Mouse (Mus musculus): ENCODE results near the gene Aldob.

Aldob gene

DNA sequence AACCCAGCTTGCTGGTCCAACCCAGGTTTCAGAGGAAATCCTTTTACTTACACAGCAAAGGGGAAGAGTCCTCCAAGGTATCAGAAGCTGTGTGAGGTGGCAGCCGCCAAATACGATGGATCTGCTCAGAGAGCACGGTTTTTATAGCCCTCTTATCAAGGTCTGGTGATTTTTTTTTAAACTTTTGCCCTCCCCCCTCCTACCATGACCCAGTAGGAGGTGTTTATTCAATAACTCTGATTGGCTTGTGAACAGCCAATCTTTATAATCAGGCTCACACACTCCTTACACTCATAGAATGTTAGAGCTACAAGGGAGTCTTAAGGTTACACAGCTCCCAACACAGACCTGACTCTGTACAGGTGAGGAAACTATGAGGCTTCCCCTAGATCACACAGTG lies at the start of gene Aldob:
Aldob (minus strand) TSS at position 164 of the 400 bp plus-strand sequence.
- DNase-seq (ENCODE audit: low read depth, low spot score) = no peak

DNA sequence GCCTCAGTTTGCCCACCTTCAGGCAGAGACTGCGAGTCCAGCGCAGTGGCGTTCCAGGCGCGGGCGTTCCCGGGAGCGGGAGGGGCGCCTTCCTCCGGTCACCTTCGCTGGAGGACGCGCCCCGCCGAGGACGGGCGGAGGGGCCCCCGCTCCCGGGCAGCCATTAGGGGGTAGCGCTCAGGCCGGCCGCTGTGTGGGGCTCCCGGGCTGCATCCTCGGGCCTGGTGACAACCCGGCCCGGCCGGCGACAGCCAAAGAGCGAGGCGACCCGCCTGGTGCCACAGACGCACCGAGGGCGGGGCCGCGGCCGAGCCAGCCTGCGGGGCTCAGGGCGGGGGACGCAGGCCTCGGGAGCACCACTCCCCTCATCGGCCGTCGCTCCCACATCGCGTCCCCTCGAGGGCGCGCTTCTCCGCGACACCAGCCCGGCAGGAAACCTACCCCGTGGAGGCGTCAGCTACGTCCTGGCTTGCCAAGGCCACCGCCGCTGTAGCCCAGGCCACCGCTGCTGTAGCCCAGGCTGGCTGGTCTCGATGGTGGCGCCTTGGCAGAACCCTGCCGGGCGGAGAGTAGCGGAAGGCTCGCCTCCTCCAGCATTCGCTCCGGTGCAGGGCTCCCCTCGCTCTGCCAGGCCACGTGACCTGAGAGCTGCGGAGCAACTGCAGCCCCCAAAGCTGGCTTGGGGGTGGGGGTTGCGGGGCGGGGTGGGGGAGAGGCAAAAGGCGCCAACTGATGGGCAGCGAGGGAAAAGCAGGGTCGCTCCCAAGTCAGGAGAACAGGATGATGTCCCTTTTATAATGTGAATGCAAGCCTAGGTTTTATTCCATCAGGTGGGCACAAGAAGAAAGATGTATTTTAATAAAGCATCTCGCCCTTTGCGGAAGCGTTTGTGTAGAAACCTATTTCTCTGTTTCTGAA lies 48.1 kb upstream of the Aldob start, which contains the start of gene Tmem246:
Tmem246 (minus strand) TSS at position 694 of the 918 bp plus-strand sequence.
- DNase-seq (ENCODE audit: low read depth, low spot score) = peak; percentile 24

DNA sequence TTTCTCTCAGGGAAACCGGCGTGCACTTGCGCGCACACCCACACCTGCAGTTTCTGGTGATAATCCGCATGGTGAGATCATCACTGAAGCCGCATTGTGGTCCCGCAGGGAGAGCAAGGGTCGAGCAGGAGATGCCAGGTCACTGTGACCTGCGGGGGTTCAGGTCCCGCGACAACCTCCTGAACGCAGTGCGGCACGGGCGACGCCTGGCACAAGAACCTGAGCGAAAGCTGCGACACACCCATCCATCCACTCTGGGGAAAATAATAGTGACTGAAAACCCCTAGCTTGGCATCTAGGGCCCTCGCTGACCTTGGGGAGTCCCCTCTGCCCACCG lies 47.5 kb upstream of the Aldob start:
- no peak for DNase-seq (ENCODE audit: low read depth, low spot score)

DNA sequence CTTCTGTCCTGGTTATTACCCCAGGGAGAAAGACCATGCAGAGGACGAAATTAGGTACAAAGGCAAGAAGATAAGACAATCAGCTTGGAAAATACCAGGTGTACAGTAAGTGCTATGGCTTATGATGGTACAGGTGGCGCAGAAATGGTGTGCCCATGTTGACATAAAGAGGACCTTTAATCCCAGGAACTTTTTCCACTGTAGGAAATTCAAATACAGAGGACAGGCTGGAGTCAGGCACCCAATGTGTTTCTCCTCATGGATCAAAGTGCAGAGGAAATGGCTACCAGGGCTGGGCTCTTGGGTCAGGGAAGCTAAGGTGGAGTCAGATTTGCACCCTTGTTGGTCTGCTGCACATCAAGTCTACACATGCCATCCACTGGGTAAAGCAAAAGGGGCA lies 40.8 kb upstream of the Aldob start:
- DNase-seq (ENCODE audit: low read depth, low spot score) = no peak

DNA sequence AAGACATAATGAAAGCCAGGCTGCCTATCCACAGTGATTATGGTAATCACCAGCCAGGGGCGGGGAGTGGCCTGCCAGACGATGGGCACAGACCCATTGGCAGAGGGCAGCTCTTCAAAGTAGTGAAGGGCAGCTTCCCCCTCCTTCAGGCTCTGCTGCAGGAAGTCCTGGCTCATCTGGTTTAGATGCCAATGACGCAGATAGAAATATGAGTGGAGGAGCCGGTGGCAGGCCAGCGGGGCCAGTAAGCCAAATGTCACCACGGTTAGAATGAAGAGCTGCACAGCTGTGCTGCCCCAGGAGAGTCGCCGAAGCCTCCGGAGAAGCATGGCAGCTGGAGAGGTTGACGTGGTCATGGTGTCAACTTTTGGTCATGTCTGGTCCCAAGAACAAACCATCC lies 37.5 kb upstream of the Aldob start:
- no peak for DNase-seq (ENCODE audit: low read depth, low spot score)

DNA sequence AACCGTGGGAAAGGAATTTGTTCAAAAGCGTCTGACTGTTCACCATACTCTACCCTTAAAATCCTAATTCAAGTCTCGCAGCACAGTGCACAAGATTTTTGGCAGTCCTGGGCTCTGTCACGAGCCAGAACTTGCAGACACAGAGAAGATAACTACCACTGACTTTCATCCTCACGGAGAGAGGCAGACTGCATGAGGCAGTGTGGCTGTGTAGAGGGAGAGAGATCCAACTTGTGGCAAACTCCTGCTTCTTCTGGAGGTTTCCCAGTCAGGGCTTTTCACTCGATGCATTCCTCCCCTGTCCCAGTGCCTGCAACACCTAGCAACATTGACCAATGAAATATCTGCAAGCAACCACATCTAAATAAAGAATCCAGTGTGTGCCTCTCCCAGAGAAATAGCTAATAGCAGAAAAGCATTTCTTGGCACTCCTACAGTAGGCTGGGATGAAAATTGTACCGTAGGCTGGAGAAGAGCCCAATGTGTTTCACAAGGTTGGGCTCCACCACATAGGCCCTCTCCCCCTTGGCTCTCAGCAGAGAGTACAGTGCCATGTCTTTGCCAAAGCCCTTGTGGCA lies 36.3 kb upstream of the Aldob start:
- DNase-seq (ENCODE audit: low read depth, low spot score) = no peak

DNA sequence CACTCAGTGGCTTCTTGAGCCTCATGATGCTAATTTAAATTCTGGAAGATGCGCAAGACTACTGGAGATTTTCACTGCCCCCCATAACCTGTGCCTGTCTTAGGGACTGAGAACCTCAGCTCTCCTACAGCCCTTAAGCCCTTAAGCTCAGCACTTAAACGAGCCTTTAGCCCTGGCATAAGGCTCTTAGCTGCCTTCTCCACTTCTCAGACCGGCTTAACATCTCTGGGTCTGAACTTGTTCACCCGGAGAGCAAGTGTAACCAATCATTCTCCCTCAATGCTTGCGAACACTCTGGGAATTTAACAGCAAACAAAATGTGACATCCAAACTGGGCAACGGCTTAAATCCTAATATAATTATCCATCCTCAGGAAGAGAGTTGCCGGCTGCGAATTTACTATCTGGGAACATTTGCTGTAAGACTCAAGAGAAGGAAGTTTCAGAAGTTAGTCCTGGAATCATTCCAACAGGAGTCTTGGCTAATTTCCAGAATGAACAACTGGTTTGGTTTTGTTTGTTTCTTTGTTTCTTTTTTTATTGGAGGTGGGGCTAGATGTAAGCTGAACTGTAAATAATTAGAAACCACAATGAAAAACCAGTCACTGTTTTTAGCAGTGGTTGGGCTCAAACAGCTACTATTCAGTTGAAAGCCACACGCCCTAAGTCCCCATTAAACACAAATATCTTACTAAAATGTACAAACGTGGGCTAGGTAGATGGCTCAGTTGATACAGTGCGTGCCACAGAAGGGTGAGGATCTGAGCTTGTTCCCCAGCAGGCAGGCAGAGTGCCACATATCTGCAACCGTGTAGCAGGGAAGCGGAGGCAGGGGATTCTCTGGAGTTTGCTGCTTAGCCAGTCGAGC lies 34.9 kb upstream of the Aldob start:
- no peak for DNase-seq (ENCODE audit: low read depth, low spot score)

DNA sequence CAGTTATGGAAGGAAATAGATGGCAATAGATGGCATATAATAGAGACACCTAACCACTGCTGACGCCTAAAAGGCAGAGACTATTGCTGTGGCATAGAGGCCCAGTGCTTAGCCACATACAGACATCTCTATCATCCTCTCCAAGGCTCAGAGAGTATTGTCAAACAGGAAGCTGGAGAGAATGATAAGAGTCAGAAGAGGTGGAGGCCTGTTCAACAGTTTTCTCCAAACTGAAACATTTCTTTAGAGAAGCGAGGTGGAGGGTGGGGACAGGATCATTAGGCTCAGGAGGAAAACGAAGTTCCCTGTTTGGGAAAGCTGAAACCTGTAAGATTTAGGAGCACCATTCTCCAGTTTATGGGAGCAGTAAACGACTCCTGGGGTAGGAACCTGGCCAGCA lies 31.9 kb upstream of the Aldob start:
- no peak for DNase-seq (ENCODE audit: low read depth, low spot score)

DNA sequence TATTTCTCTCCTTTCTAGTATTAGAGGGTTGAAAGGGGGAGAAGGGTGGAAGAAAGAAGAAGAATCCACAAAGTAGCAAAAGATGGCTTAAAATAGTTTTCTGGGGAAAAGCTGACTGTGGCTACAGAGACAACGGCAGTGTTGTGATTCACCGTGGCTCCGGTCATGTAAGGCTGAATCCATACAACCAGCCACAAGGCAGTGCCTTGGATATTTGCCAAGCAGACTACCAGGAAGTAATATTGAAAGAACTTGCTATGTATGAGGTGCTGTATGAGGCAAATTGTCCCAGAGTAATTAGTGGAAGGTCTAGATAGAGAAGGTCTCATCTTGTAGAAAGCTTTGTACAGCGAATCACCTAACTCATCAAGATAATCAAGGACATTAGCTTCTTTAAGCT lies 22.8 kb upstream of the Aldob start:
- DNase-seq (ENCODE audit: low read depth, low spot score) = no peak

DNA sequence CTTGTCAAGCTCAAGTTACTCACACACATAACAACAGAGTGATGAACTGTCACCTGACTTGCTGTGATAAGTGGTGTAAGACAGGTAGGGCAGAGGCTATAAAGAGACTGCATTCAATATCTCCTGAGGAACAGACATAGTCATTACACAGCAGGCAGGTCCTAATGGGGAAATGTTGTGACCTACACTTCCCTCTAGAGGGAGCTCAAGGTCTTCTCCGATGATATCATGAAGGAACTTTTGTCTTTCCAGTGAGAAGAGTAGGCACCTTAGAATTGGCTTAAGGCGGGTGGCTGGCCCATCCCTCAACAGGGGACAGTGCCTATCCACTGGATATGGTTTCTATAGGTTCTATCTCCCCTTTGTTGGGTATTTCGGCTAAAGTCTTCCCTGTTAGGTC lies 18.3 kb upstream of the Aldob start:
- peak; percentile 22 for DNase-seq (ENCODE audit: low read depth, low spot score)

DNA sequence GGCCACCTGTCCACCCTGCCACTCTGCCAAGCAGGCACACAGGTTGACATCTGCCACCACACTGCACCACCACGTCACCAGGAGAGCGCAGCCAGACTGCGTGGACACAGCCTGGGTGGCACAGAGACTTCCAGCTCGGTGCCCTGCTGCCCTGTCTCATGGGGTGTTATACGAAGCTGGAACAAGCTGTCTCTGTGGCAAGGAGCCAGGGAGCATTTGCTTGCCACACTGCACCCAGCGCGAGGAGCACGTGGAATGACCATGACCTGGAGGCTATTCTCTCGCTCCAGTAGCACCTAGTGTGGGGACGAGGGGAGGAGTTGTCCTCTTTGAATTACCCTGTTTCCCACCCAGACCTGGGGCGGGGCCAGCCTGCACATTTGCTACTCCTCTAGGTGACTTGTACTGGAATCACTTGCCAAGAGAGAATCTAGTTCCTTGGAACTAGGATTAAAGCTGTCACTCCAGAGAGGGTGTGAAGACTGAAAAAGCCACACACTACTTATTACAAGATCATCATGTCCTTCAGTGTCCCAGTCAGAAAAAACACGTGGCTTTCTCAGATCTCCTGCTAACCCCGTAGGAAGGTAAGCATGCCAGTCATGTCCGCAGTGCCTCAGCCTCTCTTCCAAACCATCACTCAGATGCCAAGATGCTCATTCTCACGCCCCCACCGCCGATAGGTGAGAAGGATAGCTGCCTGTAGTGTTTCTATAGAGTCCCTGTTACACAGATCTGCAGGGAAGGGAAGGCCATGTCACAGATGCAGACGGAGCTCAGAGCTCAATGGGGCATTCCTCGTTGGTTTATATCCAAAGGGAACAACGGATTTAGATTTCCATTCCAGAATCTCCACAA lies 10.8 kb upstream of the Aldob start:
- no peak for DNase-seq (ENCODE audit: low read depth, low spot score)

DNA sequence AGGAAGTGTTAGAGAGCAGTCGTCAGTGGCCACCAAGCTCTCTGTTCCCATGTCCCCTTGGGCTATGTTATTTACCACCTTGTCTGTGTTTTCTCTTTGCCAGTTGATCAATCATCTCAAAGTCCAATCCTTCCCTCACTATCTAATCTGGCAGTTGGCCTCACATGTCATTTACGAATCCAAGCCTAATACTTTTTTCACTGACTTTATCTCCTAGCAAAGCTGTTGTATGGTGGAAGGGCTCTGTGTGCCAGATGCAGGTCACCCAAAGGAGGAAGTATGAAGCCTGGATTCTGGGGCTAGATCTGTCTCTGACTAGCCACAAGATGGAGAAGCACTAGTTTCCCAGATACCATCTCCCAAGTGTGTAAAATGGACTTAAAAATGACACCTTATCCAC lies 8.8 kb upstream of the Aldob start:
- no peak for DNase-seq (ENCODE audit: low read depth, low spot score)

DNA sequence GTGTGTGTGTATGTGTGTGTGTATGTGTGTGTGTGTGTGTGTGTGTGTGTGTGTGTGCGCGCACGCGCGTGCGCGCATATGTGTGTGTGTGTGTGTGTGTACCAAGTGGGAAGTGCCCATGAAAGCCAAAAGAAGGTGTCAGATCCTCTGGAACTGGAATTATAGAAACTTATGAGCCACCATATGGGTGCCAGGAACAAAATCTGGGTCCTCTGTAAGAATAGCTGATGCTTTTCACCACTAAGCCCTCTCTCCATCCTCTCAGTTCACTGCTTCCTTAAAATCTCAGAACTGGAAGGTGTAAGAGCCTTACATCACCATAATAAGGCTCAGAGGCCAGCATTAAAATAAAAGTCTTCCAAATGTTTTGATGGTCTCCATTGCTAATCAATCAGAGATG lies 8.0 kb upstream of the Aldob start:
- DNase-seq (ENCODE audit: low read depth, low spot score) = no peak

DNA sequence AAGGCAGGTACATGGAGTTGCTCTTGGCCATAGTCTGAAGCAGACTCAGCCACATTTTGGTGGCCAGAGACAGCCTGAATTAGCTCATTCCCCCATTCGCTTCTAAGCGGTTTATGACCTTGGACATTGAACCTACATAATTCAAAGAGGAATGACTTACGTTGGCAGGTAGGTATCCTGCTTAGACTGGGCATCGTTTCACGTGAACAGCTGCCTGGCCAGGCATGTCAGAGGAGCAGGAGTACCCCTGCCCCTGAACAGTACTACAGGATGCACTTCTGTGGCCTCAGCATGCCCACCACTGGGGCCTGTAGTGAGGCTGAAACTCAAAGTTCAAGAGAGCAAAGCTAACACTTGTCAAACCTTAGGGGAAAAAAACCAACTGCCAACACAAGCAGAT lies 4.0 kb upstream of the Aldob start:
- no peak for DNase-seq (ENCODE audit: low read depth, low spot score)

DNA sequence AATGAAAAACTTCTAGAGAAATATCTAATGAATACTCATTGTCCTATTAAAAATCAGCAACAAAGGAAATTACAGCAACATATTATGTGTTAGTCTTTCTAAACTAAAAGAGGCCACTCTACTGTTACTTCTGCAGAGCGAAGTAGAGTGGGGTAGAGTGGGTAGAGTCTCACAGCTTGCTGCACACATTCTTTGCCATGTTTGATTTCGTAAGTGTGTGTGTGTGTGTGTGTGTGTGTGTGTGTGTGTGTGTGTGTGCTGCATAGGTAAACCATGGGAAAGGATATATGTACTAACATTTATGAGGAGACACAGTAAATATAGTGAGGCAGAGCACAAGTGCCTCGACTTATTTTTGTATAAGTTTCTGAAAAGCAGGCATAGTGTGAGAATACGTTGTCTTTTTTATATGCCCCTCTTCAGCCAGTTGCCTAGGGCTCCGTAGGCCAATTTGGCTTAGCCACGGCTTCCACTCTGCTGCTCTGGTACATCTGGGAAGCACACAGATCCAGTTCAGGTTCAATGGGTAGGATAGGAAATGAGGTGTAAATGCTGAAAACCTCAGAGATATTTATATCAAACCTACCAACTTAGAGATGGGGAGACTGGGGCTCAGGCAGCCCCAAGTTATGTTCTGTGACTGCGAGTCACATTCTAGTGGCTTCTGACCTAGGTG lies 1.7 kb downstream of the Aldob start:
- DNase-seq (ENCODE audit: low read depth, low spot score) = no peak

DNA sequence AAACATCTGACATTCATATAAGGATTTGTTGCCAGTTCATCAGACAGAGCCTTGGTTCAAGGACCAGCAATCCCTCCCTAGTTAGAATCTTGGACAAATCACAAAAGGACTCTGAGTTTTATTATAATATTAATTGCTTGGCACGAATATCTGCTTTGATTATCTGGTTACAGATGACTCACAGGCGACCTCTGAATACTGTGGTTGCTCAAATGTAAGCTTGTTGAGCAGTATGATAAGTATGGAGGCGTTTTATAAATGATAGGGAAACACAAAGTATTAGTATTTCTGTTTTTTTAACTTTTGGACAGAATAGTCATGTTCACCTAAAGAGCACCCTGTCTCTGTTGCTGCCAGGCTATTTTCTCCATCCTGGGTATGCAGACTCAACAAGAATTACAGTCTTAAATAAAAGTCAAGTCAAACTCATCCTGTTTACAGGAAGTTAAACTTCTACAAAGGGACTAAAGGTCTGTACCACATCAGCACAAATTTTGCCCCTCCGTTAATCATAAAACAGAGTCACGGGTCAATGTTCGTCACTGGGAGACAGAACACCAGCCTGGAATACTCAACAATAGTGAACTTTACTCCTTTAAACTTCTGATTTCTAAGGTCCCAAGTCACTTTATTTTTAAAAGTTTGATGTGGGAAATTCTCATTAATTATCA lies 2.3 kb downstream of the Aldob start:
- DNase-seq (ENCODE audit: low read depth, low spot score) = no peak

DNA sequence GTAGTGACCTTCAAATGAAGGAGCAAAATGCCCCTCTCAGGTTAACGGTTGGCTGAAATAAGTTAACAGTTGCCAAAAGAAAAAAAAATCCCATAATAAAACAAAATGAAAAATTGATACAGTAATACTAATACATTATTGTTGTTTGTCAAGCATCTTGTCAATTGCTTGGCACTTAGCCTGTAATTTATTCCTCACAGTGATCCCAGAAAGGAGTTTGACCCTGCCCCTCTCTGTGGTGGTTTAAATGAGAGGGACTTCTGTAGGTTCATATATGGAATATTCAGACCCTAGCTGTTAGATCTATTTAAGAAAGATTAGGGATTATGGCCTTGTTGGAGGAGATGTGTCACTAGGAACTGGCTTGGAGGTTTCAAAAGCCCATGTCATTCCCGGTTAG lies 3.3 kb downstream of the Aldob start:
- DNase-seq (ENCODE audit: low read depth, low spot score) = no peak

DNA sequence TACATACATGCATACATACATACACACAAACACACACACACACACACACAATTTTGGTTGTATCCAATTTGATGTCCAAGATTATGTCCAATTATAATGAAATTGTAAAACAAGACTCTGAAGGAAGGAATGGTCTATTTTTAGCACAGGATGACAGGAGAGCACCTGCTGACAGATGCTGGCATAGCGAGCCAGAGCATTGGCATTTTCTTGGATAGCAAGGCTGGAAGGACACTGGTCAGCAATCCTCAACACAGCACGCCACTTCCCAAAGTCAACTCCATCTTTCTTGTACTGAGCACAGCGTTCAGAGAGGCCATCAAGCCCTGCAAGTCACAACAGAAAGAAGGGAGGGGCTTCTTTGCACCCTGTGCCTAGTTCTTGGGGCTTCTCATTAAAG lies 8.4 kb downstream of the Aldob start:
- no peak for DNase-seq (ENCODE audit: low read depth, low spot score)

DNA sequence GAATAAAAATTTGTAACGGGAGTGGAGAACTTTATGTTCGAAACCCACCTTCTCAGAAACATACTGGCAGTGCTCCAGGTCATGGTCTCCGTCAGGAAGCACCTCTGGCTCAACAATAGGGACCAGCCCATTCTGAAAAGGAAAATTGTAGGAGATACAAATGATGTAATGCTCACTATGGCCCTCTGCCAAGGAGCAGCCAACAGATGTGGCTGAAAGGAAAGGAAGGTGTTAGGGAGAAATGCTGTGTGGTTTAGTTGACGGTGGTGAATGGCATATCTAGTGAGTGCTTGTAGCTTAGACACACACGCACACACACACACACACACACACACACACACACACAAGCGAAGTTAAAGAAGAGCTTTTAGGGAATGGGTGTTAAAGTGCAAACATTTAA lies 9.7 kb downstream of the Aldob start:
- DNase-seq (ENCODE audit: low read depth, low spot score) = no peak

DNA sequence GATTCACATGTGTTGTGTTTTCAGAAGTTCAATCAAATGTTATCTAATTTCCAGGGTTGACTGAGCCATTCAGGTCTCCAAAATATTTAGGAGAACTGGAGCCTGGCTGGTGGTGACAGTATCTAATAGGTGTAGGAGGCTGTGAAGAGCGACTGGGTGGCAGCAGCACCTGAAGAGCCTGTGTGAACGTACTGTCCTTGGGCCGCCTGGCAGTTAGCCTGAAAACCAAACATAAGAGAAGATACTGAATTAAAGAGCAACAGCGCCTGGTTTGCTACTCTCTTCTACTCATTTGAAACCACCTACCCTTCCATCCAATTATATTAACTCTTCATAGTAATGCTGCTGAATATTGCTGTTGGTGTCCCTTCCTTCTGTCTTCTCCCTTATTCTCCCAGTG lies 12.7 kb downstream of the Aldob start:
- no peak for DNase-seq (ENCODE audit: low read depth, low spot score)
